Mouse (Mus musculus): ENCODE results near the gene Camk2g.

Gene Camk2g

GRCm38 (mm10) chr14:20784708-20785107 lies 9.2 kb downstream of the Camk2g start:
- no peak for DNase-seq

GRCm38 (mm10) chr14:20783526-20783925 lies 10.4 kb downstream of the Camk2g start:
- DNase-seq = no peak

GRCm38 (mm10) chr14:20782860-20783259 lies 11.0 kb downstream of the Camk2g start:
- no peak for DNase-seq

- DNase-seq = no peak
Observed at GRCm38 (mm10) chr14:20780217-20780616, 13.7 kb downstream of the Camk2g start.

GRCm38 (mm10) chr14:20778496-20778895 lies 15.4 kb downstream of the Camk2g start:
- no peak for DNase-seq

- DNase-seq = no peak
Observed at GRCm38 (mm10) chr14:20775661-20776060, 18.2 kb downstream of the Camk2g start.

GRCm38 (mm10) chr14:20773410-20773809 lies 20.5 kb downstream of the Camk2g start:
- peak; percentile 83 to 85 for DNase-seq

GRCm38 (mm10) chr14:20772808-20773207 lies 21.1 kb downstream of the Camk2g start:
- DNase-seq = no peak

GRCm38 (mm10) chr14:20771941-20772340 lies 21.9 kb downstream of the Camk2g start:
- DNase-seq = no peak

GRCm38 (mm10) chr14:20768581-20768980 lies 25.3 kb downstream of the Camk2g start:
- no peak for DNase-seq

- DNase-seq = no peak
Observed at GRCm38 (mm10) chr14:20767936-20768335, 26.0 kb downstream of the Camk2g start.

GRCm38 (mm10) chr14:20765642-20766258 lies 28.1 kb downstream of the Camk2g start:
- peak; percentile 89 to 96 for DNase-seq

GRCm38 (mm10) chr14:20764942-20765341 lies 28.9 kb downstream of the Camk2g start:
- no peak for DNase-seq

- no peak for DNase-seq
Observed at GRCm38 (mm10) chr14:20758768-20759435, 35.0 kb downstream of the Camk2g start.

GRCm38 (mm10) chr14:20757370-20757907 lies 36.4 kb downstream of the Camk2g start:
- DNase-seq = peak; percentile 62 to 87

- no peak for DNase-seq
Observed at GRCm38 (mm10) chr14:20753792-20754191, 40.1 kb downstream of the Camk2g start.

GRCm38 (mm10) chr14:20750503-20750902 lies 43.4 kb downstream of the Camk2g start:
- no peak for DNase-seq

- no peak for DNase-seq
Observed at GRCm38 (mm10) chr14:20749494-20750051, 44.3 kb downstream of the Camk2g start.

- no peak for DNase-seq
Observed at GRCm38 (mm10) chr14:20748388-20748787, 45.5 kb downstream of the Camk2g start.

GRCm38 (mm10) chr14:20746935-20747334 lies 47.0 kb downstream of the Camk2g start:
- no peak for DNase-seq

- DNase-seq = peak; percentile 42 to 73
Observed at GRCm38 (mm10) chr14:20743614-20744013, 50.3 kb downstream of the Camk2g start.

- peak in 1 of 2 experiments; percentile 28 for DNase-seq
Observed at GRCm38 (mm10) chr14:20741301-20741700, 52.6 kb downstream of the Camk2g start.

GRCm38 (mm10) chr14:20738511-20738910 lies 55.4 kb downstream of the Camk2g start:
- no peak for DNase-seq

GRCm38 (mm10) chr14:20737306-20737705 lies 56.6 kb downstream of the Camk2g start:
- peak; percentile 73 to 84 for DNase-seq
